Mouse (Mus musculus) ES-Bruce4 (cell line): Measurements from ENCODE around the gene Hnf1b. TPM values are rescaled to one million over a fixed set of nuclear protein-coding genes. Genes with fewer than 3 reads are reported as not detected.

Experiments
- H3K27ac ChIP-seq: 2 replicates; pipeline ENCODE4 v1.5.1; 2012; ENCODE audit warnings: low read length, inconsistent platforms; ENCODE audit not compliant: insufficient read depth
- H3K27me3 ChIP-seq: 2 replicates; pipeline ENCODE4 v1.6.1; 2012; ENCODE audit warnings: mild to moderate bottlenecking, low read length, inconsistent platforms; ENCODE audit not compliant: control insufficient read depth, poor library complexity, insufficient read depth, severe bottlenecking
- H3K36me3 ChIP-seq: 2 replicates; pipeline ENCODE4 v1.6.1; 2012; ENCODE audit warnings: inconsistent platforms, mild to moderate bottlenecking, low read length, moderate library complexity; ENCODE audit not compliant: control insufficient read depth, poor library complexity, insufficient read depth, severe bottlenecking
- H3K4me1 ChIP-seq: one replicate; pipeline ENCODE4 v1.8.1; 2011; ENCODE audit warnings: low read length; ENCODE audit not compliant: control insufficient read depth, insufficient read depth
- H3K4me3 ChIP-seq: 2 replicates; pipeline ENCODE4 v1.5.1; 2011; ENCODE audit warnings: low read depth, mild to moderate bottlenecking, low read length
- H3K9ac ChIP-seq: 2 replicates; pipeline ENCODE4 v1.6.1; 2012; ENCODE audit warnings: low read depth, mild to moderate bottlenecking, inconsistent platforms; ENCODE audit not compliant: poor library complexity, severe bottlenecking
- H3K9me3 ChIP-seq: replicated peaks from 2 replicates; pipeline ENCODE4 v1.6.1; 2012; ENCODE audit warnings: mild to moderate bottlenecking, low read length, inconsistent platforms; ENCODE audit not compliant: control insufficient read depth, poor library complexity, insufficient read depth, severe bottlenecking
- CTCF ChIP-seq: IDR thresholded peaks from one replicate; pipeline ENCODE4 v1.8.1; 2011; ENCODE audit warnings: low read depth, low read length
- EP300 ChIP-seq: IDR thresholded peaks from 2 replicates; pipeline ENCODE4 v1.6.1; 2011; ENCODE audit warnings: low read depth, low read length; ENCODE audit not compliant: insufficient read depth
- POLR2A ChIP-seq: IDR thresholded peaks from one replicate; pipeline ENCODE4 v1.8.1; 2011; ENCODE audit warnings: low read length; ENCODE audit not compliant: insufficient read depth
- polyA plus RNA-seq: library from polyadenylated mRNA; stranded (reverse); fragments of >200 nt; gene quantifications from 2 replicates; pipeline ENCODE4 v1.2.4, GENCODE M21; 2011; ENCODE audit warnings: low read depth; ENCODE audit not compliant: missing spikeins, insufficient read depth, insufficient read length

Gene Hnf1b
- polyA plus RNA-seq, 1 experiment: 0.27 TPM

GRCm38 (mm10) chr11:83851273-83852015, 1.6 kb downstream of the Hnf1b start:
- H3K9me3 ChIP-seq: no peaks in the 10 kb centered on the region
- no peak for TF ChIP-seq EP300
- no peak for TF ChIP-seq POLR2A
- TF ChIP-seq CTCF: no peak
- H3K4me3 ChIP-seq: peak overlapping the region; percentile 18
- H3K27me3 ChIP-seq: peaks cover 34% of the 10 kb centered on the region
- no peaks in the 10 kb centered on the region for H3K36me3 ChIP-seq
- no peak overlapping the region for H3K27ac ChIP-seq
- H3K9ac ChIP-seq: no peak overlapping the region
- H3K4me1 ChIP-seq: no peaks in the 10 kb centered on the region

DNA sequence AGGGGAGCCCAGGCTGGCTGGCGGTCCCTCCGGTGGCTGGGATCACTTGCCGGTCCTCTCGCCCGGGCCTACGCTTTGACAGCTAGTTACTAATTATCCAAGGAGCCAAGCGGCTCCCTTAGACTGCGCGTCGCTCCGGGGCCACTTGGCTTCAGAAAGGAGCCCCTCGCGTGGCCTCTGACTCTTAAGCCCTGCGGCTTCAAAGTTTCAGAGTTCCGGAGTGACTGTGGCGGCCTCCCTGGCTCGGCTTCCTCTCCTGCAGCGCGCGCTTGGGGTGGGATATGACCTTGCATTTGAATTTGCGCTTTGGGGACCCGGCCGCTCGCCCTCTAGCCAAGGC, 2.1 kb downstream of the Hnf1b start:
- Histone ChIP-seq H3K27me3 (peaks cover 34% of the 10 kb centered on the region), H3K4me1 (no peaks in the 10 kb centered on the region), H3K27ac (no peak overlapping the region), H3K9me3 (no peaks in the 10 kb centered on the region), H3K4me3 (peak overlapping the region; percentile 18), H3K9ac (no peak overlapping the region), H3K36me3 (no peaks in the 10 kb centered on the region)
- no peak for TF ChIP-seq EP300

DNA sequence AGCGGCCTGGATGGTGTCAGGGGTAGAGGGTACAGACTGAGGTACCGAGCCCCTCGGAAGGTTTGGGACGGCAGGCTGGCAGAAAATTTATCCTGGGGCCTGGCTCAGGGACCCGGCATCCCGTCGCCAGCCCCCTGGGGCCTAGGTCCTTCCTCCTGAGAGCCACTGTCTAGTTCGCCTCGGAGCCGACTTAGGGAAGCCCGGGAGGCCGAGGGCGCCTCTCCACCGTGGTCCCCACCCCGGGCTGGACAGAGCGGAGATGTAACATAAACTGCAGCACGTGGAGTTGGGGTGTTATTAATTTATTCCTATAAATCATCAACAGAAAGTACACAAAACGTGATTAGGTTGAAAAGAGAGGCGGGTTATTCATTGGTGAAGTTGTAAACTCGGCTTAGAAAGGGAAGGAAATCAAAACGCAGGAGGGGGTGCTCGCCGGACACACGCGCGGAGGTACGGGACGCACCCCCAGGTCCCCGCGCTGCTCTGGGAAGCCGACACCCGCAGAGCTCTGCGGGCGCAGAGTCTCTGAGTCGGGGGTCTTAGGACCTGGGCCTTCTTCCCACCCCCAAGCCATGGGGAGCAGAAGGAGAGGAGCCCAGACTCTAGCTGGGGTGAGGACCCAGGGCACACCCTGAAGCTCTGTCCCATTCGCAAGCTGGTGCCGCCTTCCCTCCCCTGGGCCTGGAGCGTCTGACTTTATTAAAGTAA, 2.8 kb downstream of the Hnf1b start:
- Histone ChIP-seq H3K9me3 (no peaks in the 10 kb centered on the region), H3K9ac (0 out of 2 replicates have a peak overlapping the region, but pooled peaks have one; percentile 0), H3K4me1 (no peaks in the 10 kb centered on the region), H3K4me3 (peak overlapping the region; percentile 60), H3K27ac (no peak overlapping the region), H3K27me3 (peaks cover 34% of the 10 kb centered on the region), H3K36me3 (no peaks in the 10 kb centered on the region)
- TF ChIP-seq POLR2A (no peak), EP300 (no peak), CTCF (no peak)

- Histone ChIP-seq H3K27me3 (peaks cover 34% of the 10 kb centered on the region), H3K9ac (peak overlapping the region; percentile 44; the same call in 1 of the 2 replicates), H3K9me3 (no peaks in the 10 kb centered on the region), H3K4me1 (no peaks in the 10 kb centered on the region), H3K4me3 (peak overlapping the region; percentile 60), H3K36me3 (no peaks in the 10 kb centered on the region), H3K27ac (no peak overlapping the region)
- TF ChIP-seq EP300 (no peak), POLR2A (no peak), CTCF (no peak)
These were observed 3.4 kb downstream of the Hnf1b start for GRCm38 (mm10) chr11:83853221-83853792.

DNA sequence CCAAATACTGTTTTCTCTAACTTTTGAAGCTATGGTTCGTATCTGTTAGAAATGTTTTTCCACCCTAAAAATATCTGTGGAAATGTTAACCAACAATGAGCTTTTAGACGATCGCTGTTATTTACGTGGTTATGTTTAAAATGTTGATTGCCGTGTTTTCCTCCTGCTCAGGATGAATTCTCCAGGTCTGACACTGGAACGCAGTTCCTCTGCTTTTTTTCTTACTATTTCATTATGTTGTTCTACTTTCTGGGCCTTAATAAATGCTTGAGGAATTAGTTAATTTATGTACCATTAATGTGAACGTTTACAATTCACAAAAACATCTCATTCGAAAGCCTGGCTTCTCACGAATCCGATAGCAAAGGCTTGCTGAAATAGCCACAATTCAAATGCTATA, 4.2 kb downstream of the Hnf1b start:
- Histone ChIP-seq H3K9me3 (no peaks in the 10 kb centered on the region), H3K27me3 (peaks cover 34% of the 10 kb centered on the region), H3K9ac (no peak overlapping the region), H3K4me3 (no peak overlapping the region), H3K27ac (no peak overlapping the region), H3K36me3 (no peaks in the 10 kb centered on the region), H3K4me1 (no peaks in the 10 kb centered on the region)
- no peak for TF ChIP-seq EP300
- no peak for TF ChIP-seq POLR2A
- TF ChIP-seq CTCF: no peak

GRCm38 (mm10) chr11:83854707-83855106, 4.8 kb downstream of the Hnf1b start:
- Histone ChIP-seq H3K9me3 (no peaks in the 10 kb centered on the region), H3K36me3 (no peaks in the 10 kb centered on the region), H3K4me1 (no peaks in the 10 kb centered on the region), H3K27me3 (peaks cover 32% of the 10 kb centered on the region), H3K9ac (no peak overlapping the region), H3K4me3 (no peak overlapping the region), H3K27ac (no peak overlapping the region)
- TF ChIP-seq EP300 (no peak), POLR2A (no peak), CTCF (no peak)
